Mouse (Mus musculus) heart, embryonic 16.5 days (tissue): ENCODE results near the gene Sap30. TPM values are rescaled to one million over a fixed set of nuclear protein-coding genes. Genes with fewer than 3 reads are reported as not detected.

ENCODE experiments used
- ATAC-seq: fragments of 200-750 bp; cut with Nextera tagmentation; replicated peaks from 2 replicates; pipeline ENCODE4 v1.8.0; 2017; ENCODE audit warnings: moderate number of reproducible peaks; ENCODE audit not compliant: insufficient read depth, low FRiP score; ENCODE audit errors: extremely low read depth
- H3K27ac ChIP-seq: fragments of 300-500 bp; sonication (generic); 2 replicates; pipeline ENCODE4 v1.5.1; 2014; ENCODE audit warnings: mild to moderate bottlenecking, low read length, control low read depth, moderate library complexity
- H3K27me3 ChIP-seq: fragments of 300-500 bp; sonication (generic); 2 replicates; pipeline ENCODE4 v1.6.1; 2014; ENCODE audit warnings: low read length, mixed read lengths; ENCODE audit not compliant: control insufficient read depth, insufficient read depth
- H3K36me3 ChIP-seq: fragments of 300-500 bp; sonication (generic); 2 replicates; pipeline ENCODE4 v1.6.1; 2014; ENCODE audit not compliant: control insufficient read depth, insufficient read depth
- H3K4me1 ChIP-seq: fragments of 300-500 bp; sonication (generic); 2 replicates; pipeline ENCODE4 v1.6.1; 2014; ENCODE audit warnings: low read length, mixed read lengths; ENCODE audit not compliant: control insufficient read depth, insufficient read depth
- H3K4me2 ChIP-seq: fragments of 300-500 bp; sonication (generic); 2 replicates; pipeline ENCODE4 v1.6.1; 2014; ENCODE audit warnings: low read depth, mild to moderate bottlenecking, control low read depth, low read length
- H3K4me3 ChIP-seq: fragments of 300-500 bp; sonication (generic); 2 replicates; pipeline ENCODE4 v1.5.1; 2014; ENCODE audit warnings: mild to moderate bottlenecking, control low read depth, low read length
- H3K9ac ChIP-seq: fragments of 300-500 bp; sonication (generic); 2 replicates; pipeline ENCODE4 v1.6.1; 2014; ENCODE audit warnings: low read length, control low read depth
- H3K9me3 ChIP-seq: fragments of 300-500 bp; sonication (generic); replicated peaks from 2 replicates; pipeline ENCODE4 v1.6.1; 2016; ENCODE audit warnings: low read length; ENCODE audit not compliant: control insufficient read depth
- WGBS: fragments of 180-500 bp; shearing (Covaris S2); extraction: QIAGEN DNeasy Blood & Tissue Kit; methylation state at CpG from one replicate; pipeline ENCODE4 v1.1.7; 2014; 5-methylcytosine and 5-hydroxymethylcytosine counted together
- polyA plus RNA-seq: library from polyadenylated mRNA; unstranded; fragments of >200 nt; fragmentation: Nextera tagmentation; extraction: Ambion mirVana; gene quantifications from 2 replicates; pipeline ENCODE4 v1.2.1, GENCODE M21; 2015

The Sap30 gene
- polyA plus RNA-seq, 1 experiment from 2014 or later: 44.5 TPM

GRCm38 (mm10) chr8:57441131-57441530 is 46.5 kb downstream of the Sap30 start:
- 79% methylated on average over 4 of the region's 4 CpGs for WGBS

DNA sequence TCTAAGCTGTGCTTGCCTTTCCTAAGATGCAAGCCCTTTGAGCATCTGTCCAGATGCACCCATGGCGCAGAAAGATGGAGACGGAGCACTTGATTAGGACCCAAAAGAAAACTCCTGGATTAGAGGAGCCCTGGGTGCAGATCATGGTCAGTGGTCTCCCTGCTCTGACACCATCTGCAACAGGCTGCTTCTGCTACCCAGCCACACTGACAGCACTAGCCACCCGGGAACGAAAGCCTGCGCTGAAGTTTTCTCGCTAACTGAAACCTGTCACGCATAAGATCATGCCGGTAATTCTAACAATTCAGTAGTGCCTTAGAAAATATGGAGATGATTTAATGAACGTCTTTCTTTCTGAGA is 51.2 kb downstream of the Sap30 start:
- H3K4me3 ChIP-seq: no peak overlapping the region
- no peak overlapping the region for H3K9ac ChIP-seq
- no peaks in the 10 kb centered on the region for H3K27me3 ChIP-seq
- no peaks in the 10 kb centered on the region for H3K9me3 ChIP-seq
- 0 out of 2 replicates have a peak, but pooled peaks cover 4% of the 10 kb centered on the region for H3K4me1 ChIP-seq
- no peak overlapping the region for H3K4me2 ChIP-seq
- ATAC-seq: no peak
- H3K36me3 ChIP-seq: no peaks in the 10 kb centered on the region
- no peak overlapping the region for H3K27ac ChIP-seq
- 86% methylated on average over 9 of the region's 9 CpGs for WGBS

More at GRCm38 (mm10) chr8:57441131-57441530, 46.5 kb downstream of the Sap30 start:
- no peaks in the 10 kb centered on the region for H3K36me3 ChIP-seq
- no peak overlapping the region for H3K27ac ChIP-seq
- no peaks in the 10 kb centered on the region for H3K27me3 ChIP-seq
- no peak overlapping the region for H3K4me3 ChIP-seq
- 0 out of 2 replicates have a peak, but pooled peaks cover 2% of the 10 kb centered on the region for H3K4me1 ChIP-seq
- no peak overlapping the region for H3K4me2 ChIP-seq
- no peak overlapping the region for H3K9ac ChIP-seq
- ATAC-seq: no peak
- no peaks in the 10 kb centered on the region for H3K9me3 ChIP-seq

GRCm38 (mm10) chr8:57435768-57436436 is 51.8 kb downstream of the Sap30 start:
- Histone ChIP-seq H3K27ac (no peak overlapping the region), H3K4me1 (0 out of 2 replicates have a peak, but pooled peaks cover 4% of the 10 kb centered on the region), H3K4me2 (no peak overlapping the region), H3K9me3 (no peaks in the 10 kb centered on the region), H3K36me3 (no peaks in the 10 kb centered on the region), H3K27me3 (no peaks in the 10 kb centered on the region), H3K4me3 (no peak overlapping the region), H3K9ac (no peak overlapping the region)
- 58% methylated on average over 18 of the region's 18 CpGs for WGBS
- no peak for ATAC-seq

DNA sequence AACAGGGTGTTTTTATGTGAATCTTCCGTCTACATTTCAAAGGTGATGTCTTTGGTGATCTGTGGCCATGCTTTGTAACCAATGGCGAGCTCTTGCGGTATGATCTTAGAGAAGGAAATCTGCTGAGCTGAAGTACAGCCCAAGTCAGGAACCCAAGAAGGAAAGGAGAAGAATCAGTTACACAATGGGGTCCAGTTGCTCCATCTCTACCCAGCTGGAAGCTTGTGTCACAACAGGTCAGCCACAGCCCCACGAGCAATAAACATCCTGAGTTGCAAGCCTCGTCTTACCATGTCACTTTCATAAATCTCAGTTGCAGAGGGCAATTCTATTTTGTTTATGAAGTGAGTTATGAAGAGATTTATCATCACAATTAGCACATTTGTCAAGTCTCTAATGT is 54.9 kb downstream of the Sap30 start:
- peaks cover 8% of the 10 kb centered on the region for H3K4me1 ChIP-seq
- H3K36me3 ChIP-seq: no peaks in the 10 kb centered on the region
- H3K4me3 ChIP-seq: no peak overlapping the region
- no peak overlapping the region for H3K27ac ChIP-seq
- no peaks in the 10 kb centered on the region for H3K9me3 ChIP-seq
- H3K4me2 ChIP-seq: no peak overlapping the region
- ATAC-seq: no peak
- no peak overlapping the region for H3K9ac ChIP-seq
- no peaks in the 10 kb centered on the region for H3K27me3 ChIP-seq
- 78% methylated on average over 5 of the region's 5 CpGs for WGBS

Other genes with a start within 250 kb of the Sap30 start
- gene Hand2, start 166.9 kb downstream of the Sap30 start, polyA plus RNA-seq: 9.0 and 9.3 TPM in 2 replicates
- 1.3 and 1.4 TPM in 2 replicates for gene Scrg1, start 31.9 kb downstream of the Sap30 start, polyA plus RNA-seq
- gene Hmgb2, start 24.0 kb upstream of the Sap30 start, polyA plus RNA-seq: 196 and 251 TPM in 2 replicates
- gene Galnt7, start 165.2 kb upstream of the Sap30 start, polyA plus RNA-seq: 6.1 and 7.1 TPM in 2 replicates